Mouse (Mus musculus) olfactory bulb, adult 2 months (tissue): ENCODE data around the gene Rab3gap2.

ENCODE experiments used
- CTCF ChIP-seq: fragments of 200-500 bp; IDR thresholded peaks from 2 replicates; pipeline ENCODE4 v1.5.1; 2012; ENCODE audit warnings: low read depth, mild to moderate bottlenecking, low read length, moderate library complexity; ENCODE audit not compliant: insufficient read depth
- POLR2A ChIP-seq: fragments of 200-500 bp; IDR thresholded peaks from 2 replicates; pipeline ENCODE4 v1.6.1; 2012; ENCODE audit warnings: mild to moderate bottlenecking, low read depth, low read length, moderate library complexity; ENCODE audit not compliant: insufficient read depth

DNA sequence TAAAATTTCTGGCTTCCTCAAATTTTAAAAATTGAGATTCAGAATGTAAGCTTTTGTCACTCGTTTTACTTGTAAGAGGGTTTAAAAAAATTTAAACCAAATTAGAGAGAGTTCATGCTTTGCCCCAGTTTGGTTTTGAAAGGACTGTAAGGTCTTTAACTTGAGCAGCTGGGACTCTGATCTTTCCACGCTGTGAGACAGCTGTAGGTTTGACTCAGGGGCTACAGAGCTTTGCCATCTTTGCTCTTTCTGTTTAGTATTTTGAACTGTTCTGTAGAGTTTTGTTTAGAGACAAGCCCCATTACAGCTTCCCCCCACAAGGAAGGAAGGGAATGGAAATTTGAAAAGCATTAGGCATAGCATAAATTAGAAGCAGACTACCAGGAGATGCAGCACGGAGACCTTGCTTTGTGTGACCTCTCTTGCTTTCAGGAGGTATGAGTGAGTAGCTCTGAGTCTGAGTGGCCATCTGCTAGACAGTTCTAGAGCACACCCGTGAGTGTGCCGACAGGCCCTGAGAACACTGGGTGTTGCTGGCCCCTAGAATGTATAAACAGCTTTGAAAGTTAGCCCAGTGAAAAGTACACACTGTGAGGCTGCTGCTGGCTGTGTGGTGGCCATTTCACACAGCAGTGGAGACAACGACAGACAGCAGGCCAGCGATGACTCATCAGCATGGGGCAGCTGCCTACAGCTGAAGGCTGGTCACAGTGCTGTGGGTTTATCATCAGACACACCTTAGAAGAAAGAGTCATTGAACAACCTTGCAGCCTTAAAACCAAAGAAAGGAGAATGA, 25.7 kb downstream of the Rab3gap2 start:
- TF ChIP-seq CTCF = no peak
- no peak for TF ChIP-seq POLR2A
